Mouse (Mus musculus) myocyte (in vitro differentiated cells): ENCODE measurements around the gene Gm42715. TPM values are rescaled to one million over a fixed set of nuclear protein-coding genes. Genes with fewer than 3 reads are reported as not detected.

Source experiments
- H3K27me3 ChIP-seq: one replicate; pipeline ENCODE4 v1.6.1; 2011; ENCODE audit not compliant: control insufficient read depth, insufficient read depth, insufficient read length
- H3K36me3 ChIP-seq: one replicate; pipeline ENCODE4 v1.6.1; 2011; ENCODE audit not compliant: control insufficient read depth, insufficient read depth
- H3K4me2 ChIP-seq: one replicate; pipeline ENCODE4 v1.6.1; 2011; ENCODE audit warnings: low read depth, control low read depth
- H3K4me3 ChIP-seq: one replicate; pipeline ENCODE4 v1.5.1; 2011; ENCODE audit warnings: mild to moderate bottlenecking, control low read depth, moderate library complexity
- H3K79me2 ChIP-seq: one replicate; pipeline ENCODE4 v1.6.1; 2011; ENCODE audit not compliant: control insufficient read depth, insufficient read depth
- H3ac ChIP-seq: one replicate; pipeline ENCODE4 v1.6.1; 2011; ENCODE audit not compliant: control insufficient read depth, insufficient read length
- CEBPB ChIP-seq: IDR thresholded peaks from 2 replicates; pipeline ENCODE4 v1.6.1; 2011; ENCODE audit warnings: mild to moderate bottlenecking, moderate library complexity; ENCODE audit not compliant: poor library complexity, insufficient read depth, severe bottlenecking
- E2F4 ChIP-seq: IDR thresholded peaks from one replicate; pipeline ENCODE4 v1.6.1; 2011; ENCODE audit warnings: mild to moderate bottlenecking, control low read depth, moderate library complexity; ENCODE audit not compliant: insufficient read depth
- MAX ChIP-seq: IDR thresholded peaks from one replicate; pipeline ENCODE4 v1.6.1; 2011; ENCODE audit warnings: low read depth, mild to moderate bottlenecking, control low read depth
- MYOD1 ChIP-seq, 3 experiments: IDR thresholded peaks; one replicate each; pipeline ENCODE4 v1.6.1; 2011; ENCODE audit warnings: control low read depth in 2 of 3, low read depth in 2 of 3, mild to moderate bottlenecking in 2 of 3, moderate library complexity in 1 of 3; ENCODE audit not compliant: insufficient read length in 2 of 3, control insufficient read depth in 1 of 3
- MYOG ChIP-seq, 3 experiments: IDR thresholded peaks; one replicate each; pipeline ENCODE4 v1.6.1; 2011; ENCODE audit warnings: control low read depth in 2 of 3, low read depth in 2 of 3, mild to moderate bottlenecking in 2 of 3; ENCODE audit not compliant: insufficient read length in 2 of 3, control insufficient read depth in 1 of 3, insufficient read depth in 1 of 3
- POLR2A ChIP-seq: IDR thresholded peaks from one replicate; pipeline ENCODE4 v1.6.1; 2011; ENCODE audit warnings: low read depth, mild to moderate bottlenecking, control low read depth, moderate library complexity; ENCODE audit not compliant: insufficient read length
- POLR2AphosphoS2 ChIP-seq: IDR thresholded peaks from one replicate; pipeline ENCODE4 v1.6.1; 2011; ENCODE audit warnings: low read depth, control low read depth; ENCODE audit not compliant: insufficient read length
- REST ChIP-seq: IDR thresholded peaks from one replicate; pipeline ENCODE4 v1.6.1; 2011; ENCODE audit warnings: mild to moderate bottlenecking, control low read depth, moderate library complexity; ENCODE audit not compliant: insufficient read depth, insufficient read length
- SRF ChIP-seq: IDR thresholded peaks from one replicate; pipeline ENCODE4 v1.6.1; 2011; ENCODE audit warnings: low read depth; ENCODE audit not compliant: control insufficient read depth, insufficient read length
- TCF12 ChIP-seq: IDR thresholded peaks from one replicate; pipeline ENCODE4 v1.6.1; 2011; ENCODE audit warnings: mild to moderate bottlenecking, control low read depth; ENCODE audit not compliant: poor library complexity, insufficient read depth, severe bottlenecking
- TCF3 ChIP-seq: IDR thresholded peaks from one replicate; pipeline ENCODE4 v1.6.1; 2011; ENCODE audit warnings: low read depth, control low read depth; ENCODE audit not compliant: insufficient read length
- USF1 ChIP-seq: IDR thresholded peaks from one replicate; pipeline ENCODE4 v1.6.1; 2011; ENCODE audit warnings: low read depth, mild to moderate bottlenecking, control low read depth, moderate library complexity
- polyA plus RNA-seq: library from polyadenylated mRNA; unstranded; fragments of >200 nt; fragmentation: generic; extraction: Trizol; gene quantifications from one replicate; pipeline ENCODE4 v1.2.1, GENCODE M21; 2012; ENCODE audit warnings: missing spikeins

The Gm42715 gene
- polyA plus RNA-seq, 1 experiment: 6.8 TPM

DNA sequence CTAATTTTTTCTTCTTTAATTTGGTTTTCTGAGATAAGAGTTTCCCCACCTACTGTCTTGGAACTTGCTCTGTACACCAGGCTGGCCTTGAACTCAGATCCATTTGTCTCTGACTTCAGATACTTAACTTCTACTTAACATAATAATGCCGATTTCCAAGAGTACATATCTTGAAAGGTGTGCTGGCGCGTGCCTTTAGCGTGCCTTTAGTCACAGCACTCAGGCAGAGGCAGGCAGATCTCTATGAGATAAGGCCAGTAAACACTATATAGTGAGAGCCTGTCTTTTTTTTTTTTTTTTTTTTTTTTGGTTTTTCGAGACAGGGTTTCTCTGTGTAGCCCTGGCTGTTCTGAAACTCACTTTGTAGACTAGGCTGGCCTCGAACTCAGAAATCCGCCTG is 3.0 kb upstream of the Gm42715 start:
- Histone ChIP-seq H3K27me3 (no peaks in the 10 kb centered on the region), H3K79me2 (peaks cover 45% of the 10 kb centered on the region), H3K4me2 (no peak overlapping the region), H3K36me3 (peaks cover 23% of the 10 kb centered on the region), H3ac (no peak overlapping the region), H3K4me3 (no peak overlapping the region)
- TF ChIP-seq USF1: no peak
- no peak for TF ChIP-seq TCF3
- no peak for TF ChIP-seq POLR2AphosphoS2
- TF ChIP-seq MYOG (IDR thresholded peaks at IDR 0.05; ENCODE audit: control insufficient read depth in 1 of 3, insufficient read depth in 1 of 3, insufficient read length in 2 of 3, low read depth in 2 of 3): no peak
- no peak for TF ChIP-seq POLR2A
- no peak for TF ChIP-seq E2F4
- TF ChIP-seq MAX: no peak

DNA sequence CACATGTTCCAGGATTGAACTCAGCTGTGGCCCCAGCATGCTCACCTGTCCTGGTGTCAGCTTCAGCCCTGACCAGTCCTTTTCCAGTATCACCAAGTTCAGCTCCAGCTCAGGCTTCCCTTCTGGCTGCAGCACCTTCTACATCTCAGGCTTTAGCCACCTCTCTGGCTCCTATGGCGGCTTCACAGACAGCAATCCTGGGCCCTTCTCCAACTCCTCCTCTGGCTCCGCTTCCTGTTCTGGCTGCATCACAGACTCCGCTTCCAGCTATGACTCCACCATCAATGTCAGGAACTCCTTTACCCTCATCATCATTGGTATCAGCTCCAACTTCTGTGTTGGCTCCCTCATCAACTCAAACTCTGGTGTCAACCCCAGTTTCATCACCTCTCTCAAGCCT is 22.3 kb downstream of the Gm42715 start:
- Histone ChIP-seq H3K79me2 (peaks cover 27% of the 10 kb centered on the region), H3K4me2 (no peak overlapping the region), H3ac (no peak overlapping the region), H3K36me3 (peaks cover 68% of the 10 kb centered on the region), H3K27me3 (no peaks in the 10 kb centered on the region), H3K4me3 (no peak overlapping the region)
- TF ChIP-seq SRF (no peak), USF1 (no peak), E2F4 (no peak), TCF12 (no peak), TCF3 (no peak), MAX (no peak), MYOD1 (IDR thresholded peaks at IDR 0.05; ENCODE audit: control insufficient read depth in 1 of 3, insufficient read length in 2 of 3, low read depth in 2 of 3) (no peak), REST (no peak), POLR2AphosphoS2 (no peak), POLR2A (no peak), MYOG (IDR thresholded peaks at IDR 0.05; ENCODE audit: control insufficient read depth in 1 of 3, insufficient read depth in 1 of 3, insufficient read length in 2 of 3, low read depth in 2 of 3) (no peak), CEBPB (no peak)

DNA sequence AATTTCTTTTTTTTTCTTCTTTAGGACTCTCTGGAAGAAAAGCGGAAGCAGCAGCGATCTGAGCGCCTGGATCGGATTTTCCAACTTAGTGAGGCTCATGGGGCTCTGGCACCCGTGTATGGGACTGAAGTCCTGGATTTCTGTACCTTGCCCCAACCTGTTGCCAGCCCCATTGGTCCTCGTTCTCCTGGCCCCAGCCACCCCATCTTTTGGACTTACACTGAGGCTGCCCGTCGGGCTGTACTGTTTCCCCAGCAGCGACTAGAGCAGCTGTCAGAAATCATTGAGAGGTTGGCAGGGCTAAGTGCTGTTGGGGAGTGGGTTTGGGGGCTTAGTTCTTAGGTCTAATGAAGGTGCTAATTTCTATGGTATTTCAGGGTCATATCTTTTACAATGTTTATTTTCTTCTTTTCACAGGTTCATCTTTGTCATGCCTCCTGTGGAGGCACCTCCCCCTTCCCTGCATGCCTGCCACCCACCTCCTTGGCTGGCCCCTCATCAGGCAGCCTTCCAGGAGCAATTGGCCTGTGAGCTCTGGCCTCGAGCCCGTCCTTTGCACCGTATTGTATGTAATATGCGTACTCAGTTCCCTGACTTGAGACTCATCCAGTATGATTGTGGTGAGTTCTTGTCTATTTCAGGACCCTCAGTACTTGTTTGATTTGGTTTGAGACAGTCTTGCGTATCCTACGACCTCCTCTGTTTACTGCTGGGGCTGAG is 29.9 kb downstream of the Gm42715 start:
- Histone ChIP-seq H3K4me3 (no peak overlapping the region), H3K4me2 (no peak overlapping the region), H3ac (no peak overlapping the region), H3K79me2 (peaks cover 29% of the 10 kb centered on the region), H3K27me3 (no peaks in the 10 kb centered on the region), H3K36me3 (peaks cover 53% of the 10 kb centered on the region)
- no peak for TF ChIP-seq USF1
- no peak for TF ChIP-seq POLR2A
- TF ChIP-seq REST: no peak
- TF ChIP-seq E2F4: no peak
- no peak for TF ChIP-seq POLR2AphosphoS2
- TF ChIP-seq MYOG (IDR thresholded peaks at IDR 0.05; ENCODE audit: control insufficient read depth in 1 of 3, insufficient read depth in 1 of 3, insufficient read length in 2 of 3, low read depth in 2 of 3): no peak
- no peak for TF ChIP-seq TCF3
- TF ChIP-seq SRF: no peak
- TF ChIP-seq CEBPB: no peak
- TF ChIP-seq MAX: no peak
- TF ChIP-seq MYOD1 (IDR thresholded peaks at IDR 0.05; ENCODE audit: control insufficient read depth in 1 of 3, insufficient read length in 2 of 3, low read depth in 2 of 3): no peak
- TF ChIP-seq TCF12: no peak

DNA sequence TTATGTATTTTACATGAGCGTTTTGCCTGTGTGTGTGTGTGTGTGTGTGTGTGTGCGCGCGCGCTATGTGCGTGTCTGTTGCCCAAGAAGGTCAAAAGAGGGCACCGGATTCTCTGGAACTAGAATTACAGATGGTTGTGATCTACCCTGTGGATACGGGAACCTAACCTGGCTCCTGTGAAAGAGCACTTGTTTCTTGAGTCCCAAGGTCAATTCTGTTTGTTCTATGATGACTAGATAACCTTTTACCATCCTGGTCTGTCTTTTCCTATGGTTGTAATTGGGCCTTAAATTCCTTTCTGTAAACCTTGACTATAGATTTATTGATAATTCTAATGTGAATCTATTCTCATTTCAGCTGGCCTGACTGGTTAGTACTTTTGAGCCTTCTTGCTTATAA is 32.2 kb downstream of the Gm42715 start:
- Histone ChIP-seq H3ac (no peak overlapping the region), H3K27me3 (no peaks in the 10 kb centered on the region), H3K4me3 (no peak overlapping the region), H3K79me2 (peaks cover 14% of the 10 kb centered on the region), H3K4me2 (no peak overlapping the region), H3K36me3 (peaks cover 62% of the 10 kb centered on the region)
- TF ChIP-seq USF1: no peak
- TF ChIP-seq REST: no peak
- TF ChIP-seq MAX: no peak
- TF ChIP-seq POLR2AphosphoS2: no peak
- no peak for TF ChIP-seq E2F4
- no peak for TF ChIP-seq MYOD1 (IDR thresholded peaks at IDR 0.05; ENCODE audit: control insufficient read depth in 1 of 3, insufficient read length in 2 of 3, low read depth in 2 of 3)

DNA sequence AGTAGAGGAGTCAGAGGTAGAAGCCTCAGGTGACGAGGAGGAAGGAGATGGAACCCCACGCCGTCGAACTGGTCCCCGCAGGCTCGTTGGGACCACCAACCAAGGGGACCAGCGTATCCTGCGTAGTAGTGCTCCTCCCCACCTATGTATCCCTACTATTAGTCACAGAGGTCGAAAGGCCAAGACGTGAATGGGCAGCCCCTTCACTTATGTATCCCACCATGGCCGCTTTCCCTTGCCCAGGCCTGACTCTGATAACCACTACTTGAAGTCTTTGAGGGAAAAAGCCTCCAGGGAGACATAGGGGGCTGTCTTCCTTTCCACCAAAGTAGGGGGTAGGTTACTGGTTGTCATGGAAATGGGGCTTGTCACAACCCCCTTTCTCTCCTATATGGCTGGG is 41.2 kb downstream of the Gm42715 start:
- Histone ChIP-seq H3K4me2 (no peak overlapping the region), H3K27me3 (no peaks in the 10 kb centered on the region), H3K4me3 (no peak overlapping the region), H3K36me3 (peaks cover 34% of the 10 kb centered on the region), H3ac (no peak overlapping the region), H3K79me2 (no peaks in the 10 kb centered on the region)
- TF ChIP-seq SRF (no peak), MYOG (IDR thresholded peaks at IDR 0.05; ENCODE audit: control insufficient read depth in 1 of 3, insufficient read depth in 1 of 3, insufficient read length in 2 of 3, low read depth in 2 of 3) (no peak)
